9 mouse cellular contexts compared by ENCODE assay signal in genomic region chr14:55852646-55853551, GRCm38 (mm10). TPM values are rescaled to one million over a fixed set of nuclear protein-coding genes. Genes with fewer than 3 reads are reported as not detected.
DNase-seq lines count a peak whose midpoint lies in the region; ATAC-seq and TF ChIP-seq lines count a peak whose summit lies in the region.
"Had no signal": no experiment of that assay in that cellular context is flagged by ENCODE, and none has a peak within 500 bp of the region (broad histone marks: within the 10 kb centered on the region; RNA-seq: fewer than 3 reads in every experiment).

No protein-coding gene starts in this region.

- H3K36me3 ChIP-seq in heart, embryonic 12.5 days = peaks cover 7% of the 10 kb centered on the region; the same call in 1 of the 2 replicates
- H3K36me3 ChIP-seq in liver, embryonic 12.5 days = no peaks in the 10 kb centered on the region
- H3K36me3 ChIP-seq in stomach, postnatal 0 days (ENCODE audit: control insufficient read depth, insufficient read depth, low read length) = no peaks in the 10 kb centered on the region

- no peaks in the 10 kb centered on the region for H3K27me3 ChIP-seq in heart, embryonic 12.5 days (replicated peaks)
- peaks cover 17% of the 10 kb centered on the region for H3K27me3 ChIP-seq in liver, embryonic 12.5 days (replicated peaks)
- no peaks in the 10 kb centered on the region for H3K27me3 ChIP-seq in stomach, postnatal 0 days (ENCODE audit: control insufficient read depth, insufficient read depth, low read length)
- H3K27me3 ChIP-seq: CH12.LX had no signal

- peak overlapping the region; percentile 83 for H3K4me2 ChIP-seq in heart, embryonic 12.5 days
- H3K4me2 ChIP-seq in liver, embryonic 12.5 days = peak overlapping the region; percentile 80
- H3K4me2 ChIP-seq in stomach, postnatal 0 days (replicated peaks; ENCODE audit: low read depth) = peak overlapping the region; percentile 84

- TF ChIP-seq CTCF in stomach, postnatal 0 days (IDR thresholded peaks at IDR 0.05; ENCODE audit: low read depth) = no peak

- peak; percentile 73 for ATAC-seq in heart, embryonic 12.5 days (ENCODE audit: insufficient number of reproducible peaks, low FRiP score)
- peak; percentile 40 for ATAC-seq in liver, embryonic 12.5 days
- ATAC-seq in stomach, postnatal 0 days (ENCODE audit: low FRiP score, low TSS enrichment) = peak; percentile 53

- intact Hi-C loops in heart, postnatal 36 days (cut with DNase I) = no loop called here
- intact Hi-C loops in gastrocnemius, postnatal 14 days (cut with DNase I; ENCODE audit: low total_unique reads) = no loop called here

- H3K9me3 ChIP-seq in heart, embryonic 12.5 days (replicated peaks) = no peaks in the 10 kb centered on the region
- no peaks in the 10 kb centered on the region for H3K9me3 ChIP-seq in liver, embryonic 12.5 days (replicated peaks)
- no peaks in the 10 kb centered on the region for H3K9me3 ChIP-seq in stomach, postnatal 0 days (ENCODE audit: control insufficient read depth, low read length)

- no peak for TF ChIP-seq EP300 in stomach, postnatal 0 days (optimal IDR thresholded peaks at IDR 0.05)

- H3K4me1 ChIP-seq in heart, embryonic 12.5 days (replicated peaks) = peaks cover 49% of the 10 kb centered on the region
- peaks cover 56% of the 10 kb centered on the region for H3K4me1 ChIP-seq in liver, embryonic 12.5 days
- H3K4me1 ChIP-seq in stomach, postnatal 0 days (replicated peaks; ENCODE audit: control insufficient read depth, insufficient read depth) = 0 out of 2 replicates have a peak, but pooled peaks cover 4% of the 10 kb centered on the region

- peak overlapping the region; percentile 64 for H3K4me3 ChIP-seq in heart, embryonic 12.5 days
- peak overlapping the region; percentile 59; the same call in 1 of the 2 replicates for H3K4me3 ChIP-seq in liver, embryonic 12.5 days
- H3K4me3 ChIP-seq in stomach, postnatal 0 days (ENCODE audit: low read depth, low read length) = peak overlapping the region; percentile 58

- peak overlapping the region; percentile 83 for H3K9ac ChIP-seq in heart, embryonic 12.5 days
- 0 out of 2 replicates have a peak overlapping the region, but pooled peaks have one; percentile 43 for H3K9ac ChIP-seq in liver, embryonic 12.5 days
- peak overlapping the region; percentile 47; the same call in 1 of the 2 replicates for H3K9ac ChIP-seq in stomach, postnatal 0 days (ENCODE audit: low read length)

- peak overlapping the region; percentile 98 for H3K27ac ChIP-seq in heart, embryonic 12.5 days (ENCODE audit: poor library complexity, severe bottlenecking)
- H3K27ac ChIP-seq in liver, embryonic 12.5 days = peak overlapping the region; percentile 81
- H3K27ac ChIP-seq in stomach, postnatal 0 days (replicated peaks) = peak overlapping the region; percentile 92

- 8% methylated on average over 11 of the region's 11 CpGs for WGBS in heart, embryonic 12.5 days
- 24% methylated on average over 11 of the region's 11 CpGs for WGBS in liver, embryonic 12.5 days (ENCODE audit: insufficient replicate concordance)
- 5% methylated on average over 11 of the region's 11 CpGs for WGBS in stomach, postnatal 0 days

- no peak for DNase-seq in heart, postnatal 36 days
- peak; percentile 12 for DNase-seq in Muller cell, postnatal 12 days (ENCODE audit: inconsistent ontology term)
- DNase-seq in forelimb bud, embryonic 11.5 days (ENCODE audit: low read depth, low spot score) = peak; percentile 80
- DNase-seq in stomach, postnatal 0 days (ENCODE audit: low spot score) = no peak
- no peak for DNase-seq in right cerebral cortex, adult 18-20 months
- DNase-seq in gastrocnemius, postnatal 14 days = no peak

RNA-seq across cellular contexts. Expression of gene Nynrin, which starts 0.9 kb away (rescaled TPM):
- polyA plus RNA-seq in heart, embryonic 12.5 days (2016; fragmentation: Nextera tagmentation; extraction: Ambion mirVana) = 33.3 and 38.2 TPM in 2 replicates
- total RNA-seq in heart, postnatal 36 days (2021) = 10 to 100 TPM in 1 of 2 experiments, 1 to 10 TPM in 1; 9.5 to 10.5 TPM
- polyA plus RNA-seq in liver, embryonic 12.5 days (2016; fragmentation: Nextera tagmentation; extraction: Ambion mirVana) = 7.0 and 8.2 TPM in 2 replicates
- 2.8 and 3.2 TPM in 2 replicates for polyA plus RNA-seq in stomach, postnatal 0 days (2015; fragmentation: Nextera tagmentation; extraction: Ambion mirVana)
- total RNA-seq in gastrocnemius, postnatal 14 days (2021) = 1 to 10 TPM; 7.2 to 7.5 TPM

RNA-seq across cellular contexts. Expression of gene Nfatc4, which starts 30.0 kb away (rescaled TPM):
- 17.5 and 18.6 TPM in 2 replicates for polyA plus RNA-seq in heart, embryonic 12.5 days (2016; fragmentation: Nextera tagmentation; extraction: Ambion mirVana)
- 1 to 10 TPM; 5.0 to 5.1 TPM for total RNA-seq in heart, postnatal 36 days (2021)
- polyA plus RNA-seq in liver, embryonic 12.5 days (2016; fragmentation: Nextera tagmentation; extraction: Ambion mirVana) = 3.3 and 5.3 TPM in 2 replicates
- 11.2 and 12.5 TPM in 2 replicates for polyA plus RNA-seq in stomach, postnatal 0 days (2015; fragmentation: Nextera tagmentation; extraction: Ambion mirVana)
- 1 to 10 TPM; 7.4 to 7.5 TPM for total RNA-seq in gastrocnemius, postnatal 14 days (2021)
- total RNA-seq: CH12.LX had no signal

RNA-seq across cellular contexts. Expression of gene Cbln3, which starts 31.3 kb away (rescaled TPM):
- 0.32 and 0.57 TPM in 2 replicates for polyA plus RNA-seq in heart, embryonic 12.5 days (2016; fragmentation: Nextera tagmentation; extraction: Ambion mirVana)
- under 1 TPM in 1 of 2 experiments, not detected in 1; 0.19 TPM for total RNA-seq in heart, postnatal 36 days (2021)
- polyA plus RNA-seq in liver, embryonic 12.5 days (2016; fragmentation: Nextera tagmentation; extraction: Ambion mirVana) = 0.25 TPM in 2 replicates
- polyA plus RNA-seq in stomach, postnatal 0 days (2015; fragmentation: Nextera tagmentation; extraction: Ambion mirVana) = 0.56 and 0.65 TPM in 2 replicates
- under 1 TPM; 0.11 to 0.12 TPM for total RNA-seq in gastrocnemius, postnatal 14 days (2021)

RNA-seq across cellular contexts. Expression of gene Khnyn, which starts 31.8 kb away (rescaled TPM):
- polyA plus RNA-seq in heart, embryonic 12.5 days (2016; fragmentation: Nextera tagmentation; extraction: Ambion mirVana) = 19.8 TPM in 2 replicates
- 10 to 100 TPM; 13.0 to 14.7 TPM for total RNA-seq in heart, postnatal 36 days (2021)
- 12.8 and 13.0 TPM in 2 replicates for polyA plus RNA-seq in liver, embryonic 12.5 days (2016; fragmentation: Nextera tagmentation; extraction: Ambion mirVana)
- 6.4 and 7.5 TPM in 2 replicates for polyA plus RNA-seq in stomach, postnatal 0 days (2015; fragmentation: Nextera tagmentation; extraction: Ambion mirVana)
- total RNA-seq in gastrocnemius, postnatal 14 days (2021) = 1 to 10 TPM; 7.1 to 8.2 TPM

RNA-seq across cellular contexts. Expression of gene Sdr39u1, which starts 47.2 kb away (rescaled TPM):
- 38.2 and 40.4 TPM in 2 replicates for polyA plus RNA-seq in heart, embryonic 12.5 days (2016; fragmentation: Nextera tagmentation; extraction: Ambion mirVana)
- 100 to 1,000 TPM; 109 to 116 TPM for total RNA-seq in heart, postnatal 36 days (2021)
- polyA plus RNA-seq in liver, embryonic 12.5 days (2016; fragmentation: Nextera tagmentation; extraction: Ambion mirVana) = 14.0 and 15.3 TPM in 2 replicates
- polyA plus RNA-seq in stomach, postnatal 0 days (2015; fragmentation: Nextera tagmentation; extraction: Ambion mirVana) = 48.4 and 52.0 TPM in 2 replicates
- total RNA-seq in gastrocnemius, postnatal 14 days (2021) = 10 to 100 TPM; 82.6 to 85.7 TPM

Comparison
In these comparisons a context has a peak if more than half of its experiments do, and no peak if none do; other contexts are left out.
1. DNase-seq: peak in Muller cell, postnatal 12 days (single experiment) and forelimb bud, embryonic 11.5 days (single experiment); none in heart, postnatal 36 days (0 of 2), stomach, postnatal 0 days (single experiment), right cerebral cortex, adult 18-20 months (single experiment) and gastrocnemius, postnatal 14 days (single experiment).
2. Peak in every context shown above with its lines, with median percentiles within 50 percentile points of each other: ATAC-seq, H3K27ac ChIP-seq, H3K4me2 ChIP-seq, H3K4me3 ChIP-seq and H3K9ac ChIP-seq.